Mouse (Mus musculus) subcutaneous adipose tissue, adult 2 months (tissue): ENCODE measurements around the gene Amotl2. TPM values are rescaled to one million over a fixed set of nuclear protein-coding genes. Genes with fewer than 3 reads are reported as not detected.

Source experiments
- polyA plus RNA-seq: library from polyadenylated mRNA; depleted of rRNA; stranded (reverse); fragments of >200 nt; gene quantifications from 2 replicates; pipeline ENCODE4 v1.2.3, GENCODE M21; 2012; ENCODE audit warnings: low replicate concordance; rRNA removed

The Amotl2 gene
- 41.8 and 124 TPM in 2 replicates for polyA plus RNA-seq

DNA sequence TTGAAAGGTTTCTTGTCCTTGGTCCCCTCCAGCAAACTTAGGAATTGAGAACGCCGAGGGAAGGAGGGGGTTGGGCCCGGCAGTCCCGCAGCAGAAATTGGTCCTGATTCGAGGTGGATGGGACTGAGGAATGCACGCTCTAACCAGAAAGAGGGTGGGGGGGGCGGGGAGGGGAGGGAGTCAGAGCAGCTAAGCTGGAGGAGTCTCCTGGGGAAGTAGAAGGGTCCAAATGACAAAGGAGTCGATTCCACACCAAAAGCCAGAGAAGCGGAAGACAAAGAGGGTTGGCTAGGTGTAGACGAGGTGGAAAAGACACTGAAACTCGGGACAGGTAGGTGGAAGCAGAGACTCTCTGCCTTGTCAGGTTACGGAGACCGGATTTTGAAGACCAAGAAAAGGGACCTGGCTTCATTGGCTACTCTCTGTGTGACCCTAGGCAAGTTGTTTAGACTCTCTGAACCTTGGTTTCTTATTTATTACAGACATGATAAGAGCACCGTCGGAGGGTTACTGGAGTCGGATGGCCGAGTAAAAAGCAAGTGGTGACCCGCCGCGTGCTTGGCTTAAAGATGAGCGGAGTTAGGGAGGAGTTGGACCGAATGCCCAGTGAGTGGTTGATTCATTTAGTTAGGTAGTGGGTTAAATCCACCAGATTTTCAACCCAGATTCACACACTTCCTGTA lies at the start of gene Amotl2:
Gene Amotl2 (plus strand): TSS at position 192 of the 683 bp plus-strand sequence.

Other genes with a start within 250 kb of the Amotl2 start
- gene Ky, start 210.9 kb upstream of the Amotl2 start, polyA plus RNA-seq, result 0.14 and 0.42 TPM in 2 replicates
- 78.7 and 88.1 TPM in 2 replicates for gene Anapc13, start 90.4 kb upstream of the Amotl2 start, polyA plus RNA-seq
- gene Cep63, start 90.1 kb upstream of the Amotl2 start, polyA plus RNA-seq, result 4.9 and 6.3 TPM in 2 replicates
- gene Ryk, start 118.2 kb downstream of the Amotl2 start, polyA plus RNA-seq, result 66.2 and 83.5 TPM in 2 replicates